Mouse (Mus musculus): ENCODE data around the gene Gemin5. TPM values are rescaled to one million over a fixed set of nuclear protein-coding genes. Genes with fewer than 3 reads are reported as not detected.
"Not testable (repeated sequence)": the region's sequence is repeated elsewhere in the genome, so short reads cannot be mapped to it uniquely, and the experiment has no call there.

Gene Gemin5
- polyA plus RNA-seq, 1 experiment from 2014 or later = 14.9 TPM

DNA sequence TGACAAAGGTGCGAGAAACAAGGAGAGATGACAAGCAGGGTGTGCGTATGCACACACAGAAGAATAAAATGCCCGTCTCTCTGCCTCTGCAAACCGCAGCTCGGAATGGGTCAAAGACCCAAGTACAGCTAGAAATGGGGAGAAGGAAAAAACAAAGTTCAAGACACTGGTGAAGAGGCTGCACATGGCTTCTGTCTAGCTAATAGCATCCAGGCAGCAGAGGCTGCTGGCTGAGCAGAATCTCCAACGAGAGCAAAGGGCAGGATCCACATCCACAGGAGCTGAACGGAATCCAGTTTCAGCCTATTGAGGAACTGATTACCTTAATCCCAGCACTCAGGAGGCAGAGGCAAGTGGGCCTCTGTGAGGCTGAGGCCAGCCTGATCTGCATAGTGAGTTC is 12.4 kb upstream of the Gemin5 start:
- Histone ChIP-seq H3K9me3 (ENCODE audit: control insufficient read depth, low read length) (no peaks in the 10 kb centered on the region), H3K4me1 (ENCODE audit: control insufficient read depth, insufficient read depth, low read length) (no peaks in the 10 kb centered on the region), H3K9ac (replicated peaks; ENCODE audit: low read depth, low read length) (no peak overlapping the region), H3K4me2 (ENCODE audit: low read depth, low read length) (no peak overlapping the region), H3K36me3 (ENCODE audit: control insufficient read depth, insufficient read depth, low read length) (peaks cover 17% of the 10 kb centered on the region; the same call in 1 of the 2 replicates), H3K27ac (ENCODE audit: low read depth, low read length) (no peak overlapping the region), H3K4me3 (ENCODE audit: low read depth, low read length) (no peak overlapping the region), H3K27me3 (ENCODE audit: control insufficient read depth, insufficient read depth, low read length) (no peaks in the 10 kb centered on the region)
- WGBS = 92% methylated on average over 7 of the region's 7 CpGs
- ATAC-seq (ENCODE audit: low read depth) = no peak

DNA sequence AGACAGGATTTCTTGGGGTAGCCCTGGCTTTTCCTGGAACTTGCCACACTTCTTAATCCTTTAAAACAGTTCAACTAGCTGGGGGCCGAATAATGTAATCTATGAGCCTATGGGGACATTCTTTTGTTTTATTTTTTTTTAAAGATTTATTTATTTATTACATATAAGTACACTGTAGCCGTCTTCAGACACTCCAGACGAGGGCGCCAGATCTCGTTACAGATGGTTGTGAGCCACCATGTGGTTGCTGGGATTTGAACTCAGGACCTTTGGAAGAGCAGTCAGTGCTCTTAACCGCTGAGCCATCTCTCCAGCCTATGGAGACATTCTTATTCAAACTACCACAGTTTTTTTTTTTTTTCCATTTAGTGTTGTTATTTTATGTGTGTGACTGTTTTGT is 11.6 kb upstream of the Gemin5 start:
- not testable (repeated sequence) for H3K27ac ChIP-seq (ENCODE audit: low read depth, low read length)

DNA sequence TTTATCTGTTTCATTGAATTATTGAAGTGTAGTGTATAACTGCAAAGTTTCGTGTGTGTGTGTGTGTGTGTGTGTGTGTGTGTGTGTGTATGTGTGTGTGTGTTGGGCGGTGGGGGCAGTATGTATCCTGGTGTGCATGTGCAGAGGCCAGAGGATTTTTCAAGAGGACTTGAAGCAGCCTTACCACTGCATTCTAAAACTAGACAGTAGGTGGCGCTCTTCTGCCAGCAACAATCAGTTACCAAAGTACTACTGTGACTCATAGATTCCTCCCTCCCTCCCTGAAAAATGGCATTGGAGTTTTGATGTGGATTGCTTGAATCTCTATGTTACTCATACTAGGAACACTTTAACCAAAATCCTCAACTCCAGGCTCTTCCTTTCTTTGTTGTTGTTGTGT is 11.2 kb upstream of the Gemin5 start:
- WGBS = 28% methylated on average over 3 of the region's 3 CpGs
- H3K27me3 ChIP-seq (ENCODE audit: control insufficient read depth, insufficient read depth, low read length) = no peaks in the 10 kb centered on the region
- no peak overlapping the region for H3K27ac ChIP-seq (ENCODE audit: low read depth, low read length)
- peak; percentile 28; the same call in 1 of the 2 replicates for ATAC-seq (ENCODE audit: low read depth)
- peaks cover 20% of the 10 kb centered on the region; the same call in 1 of the 2 replicates for H3K36me3 ChIP-seq (ENCODE audit: control insufficient read depth, insufficient read depth, low read length)
- H3K4me3 ChIP-seq (ENCODE audit: low read depth, low read length) = no peak overlapping the region
- no peaks in the 10 kb centered on the region for H3K9me3 ChIP-seq (ENCODE audit: control insufficient read depth, low read length)
- no peak overlapping the region for H3K4me2 ChIP-seq (ENCODE audit: low read depth, low read length)
- no peak overlapping the region for H3K9ac ChIP-seq (replicated peaks; ENCODE audit: low read depth, low read length)
- H3K4me1 ChIP-seq (ENCODE audit: control insufficient read depth, insufficient read depth, low read length) = no peaks in the 10 kb centered on the region

More for the DNA sequence above, 11.6 kb upstream of the Gemin5 start:
- H3K4me3 ChIP-seq (ENCODE audit: low read depth, low read length); ATAC-seq (ENCODE audit: low read depth); H3K4me1 ChIP-seq (ENCODE audit: control insufficient read depth, insufficient read depth, low read length); H3K4me2 ChIP-seq (ENCODE audit: low read depth, low read length); H3K27me3 ChIP-seq (ENCODE audit: control insufficient read depth, insufficient read depth, low read length); H3K9me3 ChIP-seq (ENCODE audit: control insufficient read depth, low read length); H3K9ac ChIP-seq (replicated peaks; ENCODE audit: low read depth, low read length): not testable (repeated sequence)
- H3K36me3 ChIP-seq (ENCODE audit: control insufficient read depth, insufficient read depth, low read length) = peaks cover 20% of the 10 kb centered on the region; the same call in 1 of the 2 replicates
- 96% methylated on average over 6 of the region's 6 CpGs for WGBS

DNA sequence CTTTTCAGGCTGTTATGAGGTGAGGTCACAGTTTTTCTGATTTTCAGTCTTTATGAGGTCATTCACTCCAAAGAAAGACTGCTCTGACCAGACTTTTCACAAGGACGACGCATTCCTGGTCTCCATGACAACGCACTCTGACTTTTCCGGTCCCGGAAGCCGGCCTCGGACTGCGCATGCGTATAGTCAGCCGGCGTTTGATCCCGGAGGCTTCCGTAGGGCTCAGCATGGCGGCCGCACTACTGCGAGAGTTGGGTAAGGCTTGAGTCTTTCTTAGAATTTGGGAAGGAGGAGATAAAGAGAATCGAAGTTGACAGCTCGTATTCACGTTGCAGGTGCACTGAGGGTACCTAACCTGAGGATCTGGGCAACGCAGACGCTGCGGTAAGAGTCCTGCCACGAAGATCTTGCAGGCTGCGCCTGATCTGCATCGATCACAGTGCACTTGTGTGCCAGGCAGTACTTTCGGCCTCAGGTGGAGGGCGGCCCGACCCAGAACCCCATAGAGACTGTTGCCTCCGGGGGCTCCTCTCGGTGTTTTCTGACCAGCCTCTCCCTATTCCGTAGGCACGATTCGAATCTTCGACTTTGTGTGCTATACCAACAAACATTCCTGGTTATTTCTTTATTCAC is 3.2 kb upstream of the Gemin5 start, which contains the start of gene Mrpl22:
Gene Mrpl22, plus strand, starts transcription at position 203 of the 633 bp plus-strand sequence.
- Histone ChIP-seq H3K4me3 (ENCODE audit: low read depth, low read length) (peak within 1 kb of the TSS; percentile 72), H3K4me1 (ENCODE audit: control insufficient read depth, insufficient read depth, low read length) (peaks cover 17% of the 10 kb centered on the region), H3K27ac (ENCODE audit: low read depth, low read length) (peak within 1 kb of the TSS; percentile 62; the same call in 1 of the 2 replicates), H3K36me3 (ENCODE audit: control insufficient read depth, insufficient read depth, low read length) (peaks cover 15% of the 10 kb centered on the region), H3K9ac (replicated peaks; ENCODE audit: low read depth, low read length) (peak within 1 kb of the TSS; percentile 68), H3K27me3 (ENCODE audit: control insufficient read depth, insufficient read depth, low read length) (no peaks in the 10 kb centered on the region), H3K4me2 (ENCODE audit: low read depth, low read length) (peak within 1 kb of the TSS; percentile 87), H3K9me3 (ENCODE audit: control insufficient read depth, low read length) (no peaks in the 10 kb centered on the region)
- peak; percentile 65 for ATAC-seq (ENCODE audit: low read depth)
- under 1% methylated on average over 34 of the region's 34 CpGs for WGBS

DNA sequence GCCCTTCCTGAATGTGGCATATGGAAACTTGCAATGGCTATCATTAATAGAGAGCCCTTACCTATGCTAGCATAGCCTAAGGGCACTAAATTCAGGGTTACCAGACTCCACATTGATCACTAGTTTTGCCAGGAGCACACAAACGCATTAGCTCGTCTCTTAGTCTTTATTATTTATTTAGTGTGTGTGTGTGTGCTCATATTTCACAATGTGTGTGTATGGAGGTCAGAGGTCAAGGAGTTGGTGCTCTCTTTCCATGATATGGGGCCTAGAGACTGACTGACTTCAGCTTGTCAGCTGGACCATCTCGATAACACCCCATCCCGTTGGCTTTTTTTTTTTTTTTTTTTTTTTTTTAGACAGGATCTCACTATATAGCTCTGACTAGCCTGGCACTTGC is 1.3 kb upstream of the Gemin5 start:
- no peak overlapping the region for H3K9ac ChIP-seq (replicated peaks; ENCODE audit: low read depth, low read length)
- no peak overlapping the region for H3K4me2 ChIP-seq (ENCODE audit: low read depth, low read length)
- H3K36me3 ChIP-seq (ENCODE audit: control insufficient read depth, insufficient read depth, low read length) = peaks cover 6% of the 10 kb centered on the region
- H3K27ac ChIP-seq (ENCODE audit: low read depth, low read length) = no peak overlapping the region
- no peaks in the 10 kb centered on the region for H3K9me3 ChIP-seq (ENCODE audit: control insufficient read depth, low read length)
- 91% methylated on average over 4 of the region's 4 CpGs for WGBS
- no peaks in the 10 kb centered on the region for H3K27me3 ChIP-seq (ENCODE audit: control insufficient read depth, insufficient read depth, low read length)
- no peak overlapping the region for H3K4me3 ChIP-seq (ENCODE audit: low read depth, low read length)
- ATAC-seq (ENCODE audit: low read depth) = no peak
- peaks cover 17% of the 10 kb centered on the region for H3K4me1 ChIP-seq (ENCODE audit: control insufficient read depth, insufficient read depth, low read length)

DNA sequence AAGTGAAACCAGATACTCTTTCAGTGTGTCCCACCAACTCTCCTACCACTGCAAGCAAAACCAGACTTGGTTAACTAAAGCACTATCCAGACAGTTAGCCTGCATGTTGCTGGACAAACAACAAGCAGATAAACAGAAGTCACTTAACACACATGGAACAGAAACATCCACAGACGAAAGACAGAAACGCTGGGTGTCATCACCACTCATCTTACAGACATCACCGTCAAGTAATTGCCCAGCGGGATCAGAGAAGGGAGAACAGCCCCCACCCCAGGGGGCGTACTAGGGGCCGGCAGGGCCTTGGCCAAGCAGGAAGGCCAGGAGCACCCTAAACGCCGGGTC is 545 bp downstream of the Gemin5 start:
- peak overlapping the region; percentile 78 for H3K4me3 ChIP-seq (ENCODE audit: low read depth, low read length)
- peak overlapping the region; percentile 49 for H3K4me2 ChIP-seq (ENCODE audit: low read depth, low read length)
- H3K27me3 ChIP-seq (ENCODE audit: control insufficient read depth, insufficient read depth, low read length) = no peaks in the 10 kb centered on the region
- WGBS = 1% methylated on average over 8 of the region's 8 CpGs
- no peaks in the 10 kb centered on the region for H3K9me3 ChIP-seq (ENCODE audit: control insufficient read depth, low read length)
- no peak overlapping the region for H3K27ac ChIP-seq (ENCODE audit: low read depth, low read length)
- ATAC-seq (ENCODE audit: low read depth) = no peak
- H3K36me3 ChIP-seq (ENCODE audit: control insufficient read depth, insufficient read depth, low read length) = peaks cover 6% of the 10 kb centered on the region; the same call in 1 of the 2 replicates
- peak overlapping the region; percentile 70 for H3K9ac ChIP-seq (replicated peaks; ENCODE audit: low read depth, low read length)
- H3K4me1 ChIP-seq (ENCODE audit: control insufficient read depth, insufficient read depth, low read length) = peaks cover 14% of the 10 kb centered on the region

DNA sequence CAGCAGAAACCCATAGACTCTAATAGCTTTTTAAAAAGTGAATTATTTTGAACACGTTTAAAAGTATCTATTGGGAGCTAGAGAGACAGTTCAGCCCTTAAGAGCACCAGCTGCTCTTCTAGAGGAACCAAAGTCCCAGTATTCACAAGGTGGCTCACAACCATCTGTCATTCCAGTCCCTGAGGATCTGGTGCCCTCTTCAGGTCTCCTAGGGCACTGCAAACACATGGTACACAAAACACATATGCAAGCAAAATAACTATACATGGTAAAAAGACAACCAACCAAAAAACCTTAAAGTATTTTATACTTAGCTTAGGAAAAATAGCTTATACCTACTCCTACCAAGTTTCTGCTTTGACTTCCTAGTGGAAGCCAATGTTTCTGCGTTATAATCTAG is 3.3 kb downstream of the Gemin5 start:
- 94% methylated on average over 2 of the region's 2 CpGs for WGBS

DNA sequence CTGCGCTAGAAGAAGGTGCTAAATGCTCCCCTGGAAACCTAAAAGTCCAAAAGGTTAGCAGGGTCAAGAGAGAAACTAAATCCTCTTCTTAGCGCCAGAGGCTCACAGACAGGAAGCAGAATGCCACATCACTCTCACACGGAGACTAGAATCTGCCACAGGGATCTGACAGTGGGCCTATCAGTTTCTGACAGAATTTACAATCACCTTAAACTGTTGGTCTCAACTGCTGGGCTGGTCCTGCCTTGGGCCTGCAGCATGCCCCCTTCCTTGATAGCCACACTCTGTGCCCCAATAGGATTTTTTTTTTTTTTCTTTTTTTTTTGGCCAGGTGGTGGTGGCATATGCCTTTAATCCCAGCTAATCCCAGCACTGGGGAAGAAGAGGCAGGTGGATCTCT is 11.5 kb downstream of the Gemin5 start:
- no peak for ATAC-seq (ENCODE audit: low read depth)
- Histone ChIP-seq H3K27ac (ENCODE audit: low read depth, low read length) (no peak overlapping the region), H3K4me2 (ENCODE audit: low read depth, low read length) (no peak overlapping the region), H3K9me3 (ENCODE audit: control insufficient read depth, low read length) (no peaks in the 10 kb centered on the region), H3K36me3 (ENCODE audit: control insufficient read depth, insufficient read depth, low read length) (peaks cover 43% of the 10 kb centered on the region), H3K9ac (replicated peaks; ENCODE audit: low read depth, low read length) (no peak overlapping the region), H3K4me1 (ENCODE audit: control insufficient read depth, insufficient read depth, low read length) (no peaks in the 10 kb centered on the region), H3K4me3 (ENCODE audit: low read depth, low read length) (no peak overlapping the region), H3K27me3 (ENCODE audit: control insufficient read depth, insufficient read depth, low read length) (no peaks in the 10 kb centered on the region)
- WGBS = 91% methylated on average over 3 of the region's 3 CpGs

More for the DNA sequence above, 3.3 kb downstream of the Gemin5 start:
- peaks cover 6% of the 10 kb centered on the region; the same call in 1 of the 2 replicates for H3K4me1 ChIP-seq (ENCODE audit: control insufficient read depth, insufficient read depth, low read length)
- peaks cover 19% of the 10 kb centered on the region for H3K36me3 ChIP-seq (ENCODE audit: control insufficient read depth, insufficient read depth, low read length)
- H3K27ac ChIP-seq (ENCODE audit: low read depth, low read length) = no peak overlapping the region
- H3K4me3 ChIP-seq (ENCODE audit: low read depth, low read length) = no peak overlapping the region
- no peak overlapping the region for H3K9ac ChIP-seq (replicated peaks; ENCODE audit: low read depth, low read length)
- H3K4me2 ChIP-seq (ENCODE audit: low read depth, low read length) = no peak overlapping the region
- no peaks in the 10 kb centered on the region for H3K27me3 ChIP-seq (ENCODE audit: control insufficient read depth, insufficient read depth, low read length)
- no peak for ATAC-seq (ENCODE audit: low read depth)
- H3K9me3 ChIP-seq (ENCODE audit: control insufficient read depth, low read length) = no peaks in the 10 kb centered on the region

DNA sequence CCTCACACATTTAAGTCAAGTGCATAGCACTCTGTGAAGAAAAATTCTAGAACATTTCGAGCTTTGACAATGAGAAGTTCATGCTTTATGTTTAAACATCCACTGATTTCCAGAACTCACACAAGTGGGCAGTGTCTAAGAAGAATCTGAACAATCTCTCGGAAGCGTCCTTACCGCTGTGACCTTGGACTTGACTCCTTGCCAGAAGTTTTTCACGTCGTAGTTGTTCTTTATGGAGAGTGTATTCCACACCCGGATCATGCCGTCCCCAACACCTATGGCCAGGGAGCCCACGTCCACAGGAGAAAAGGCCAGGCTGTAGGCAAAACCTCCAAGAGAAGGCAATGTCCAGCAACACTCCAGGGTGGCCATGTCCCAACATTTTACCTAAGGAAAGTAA is 12.9 kb downstream of the Gemin5 start:
- ATAC-seq (ENCODE audit: low read depth) = no peak
- no peaks in the 10 kb centered on the region for H3K9me3 ChIP-seq (ENCODE audit: control insufficient read depth, low read length)
- H3K4me2 ChIP-seq (ENCODE audit: low read depth, low read length) = no peak overlapping the region
- no peak overlapping the region for H3K27ac ChIP-seq (ENCODE audit: low read depth, low read length)
- H3K9ac ChIP-seq (replicated peaks; ENCODE audit: low read depth, low read length) = no peak overlapping the region
- WGBS = 93% methylated on average over 9 of the region's 9 CpGs
- no peak overlapping the region for H3K4me3 ChIP-seq (ENCODE audit: low read depth, low read length)
- H3K4me1 ChIP-seq (ENCODE audit: control insufficient read depth, insufficient read depth, low read length) = no peaks in the 10 kb centered on the region
- no peaks in the 10 kb centered on the region for H3K27me3 ChIP-seq (ENCODE audit: control insufficient read depth, insufficient read depth, low read length)
- peaks cover 35% of the 10 kb centered on the region for H3K36me3 ChIP-seq (ENCODE audit: control insufficient read depth, insufficient read depth, low read length)
